Mouse (Mus musculus) layer of hippocampus, adult 2 months (tissue): Measurements from ENCODE around the gene Pla2g4a. TPM values are rescaled to one million over a fixed set of nuclear protein-coding genes. Genes with fewer than 3 reads are reported as not detected.
"Not testable (repeated sequence)": the region's sequence is repeated elsewhere in the genome, so short reads cannot be mapped to it uniquely, and the experiment has no call there.

Experiments
- DNase-seq, 2 experiments: peaks; one replicate each; pipeline ENCODE4 v3.0.0; 2022; ENCODE audit warnings: low spot score in 2 of 2
- H3K27ac ChIP-seq: fragments of 200-600 bp; 2 replicates; pipeline ENCODE4 v1.8.1; 2022
- H3K4me3 ChIP-seq: fragments of 200-600 bp; 2 replicates; pipeline ENCODE4 v1.8.1; 2022; ENCODE audit warnings: mild to moderate bottlenecking
- CTCF ChIP-seq: fragments of 200-600 bp; conservative IDR thresholded peaks from 2 replicates; pipeline ENCODE4 v1.8.1; 2022; ENCODE audit warnings: antibody characterized with exemption, mild to moderate bottlenecking, moderate library complexity
- total RNA-seq, 2 experiments: library from RNA; stranded (reverse); gene quantifications; 2 replicates each; pipeline ENCODE4 v1.2.3; 2021

Pla2g4a gene
- total RNA-seq, 2 experiments from 2014 or later = 1.5 to 1.6 TPM

DNA sequence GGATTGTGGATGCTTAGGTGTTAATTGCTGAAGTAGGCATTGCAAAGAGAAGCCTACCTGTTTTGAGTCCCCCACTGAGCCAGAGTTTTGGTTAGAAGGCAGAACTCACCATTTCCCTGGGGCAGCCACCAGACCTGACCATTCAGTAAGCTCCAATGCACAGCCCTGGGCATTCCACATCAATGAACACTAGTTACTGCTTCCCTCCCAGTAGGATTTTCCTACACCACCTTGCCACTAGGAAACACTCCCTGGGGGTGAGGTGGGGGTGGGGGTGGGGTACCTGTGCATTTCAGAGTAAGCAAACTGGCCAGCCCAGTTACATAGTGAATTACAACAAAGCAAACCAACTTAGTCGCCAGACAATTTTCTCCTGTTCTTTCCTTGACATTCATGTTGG lies 10.8 kb downstream of the Pla2g4a start:
- TF ChIP-seq CTCF = no peak
- Histone ChIP-seq H3K27ac (no peak overlapping the region), H3K4me3 (no peak overlapping the region)
- DNase-seq = no peak

DNA sequence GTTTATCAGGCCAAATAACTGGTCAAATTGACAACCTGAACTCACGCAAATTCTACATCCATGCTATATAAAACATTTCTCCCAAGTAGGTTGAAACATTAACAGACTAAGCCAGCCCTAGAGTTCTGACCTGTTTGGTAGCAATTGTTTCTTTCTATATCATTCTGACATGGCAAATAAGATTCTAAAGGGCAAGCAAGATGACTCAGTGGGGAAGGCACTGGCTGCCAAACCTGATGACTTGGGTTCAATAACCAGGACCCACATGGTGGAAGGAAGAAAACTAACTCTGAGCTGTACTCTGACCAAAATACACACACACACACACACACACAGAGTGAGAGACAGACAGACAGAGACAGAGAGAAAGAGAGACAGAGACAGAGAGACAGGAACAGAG lies 11.8 kb downstream of the Pla2g4a start:
- Histone ChIP-seq H3K27ac (no peak overlapping the region), H3K4me3 (no peak overlapping the region)
- TF ChIP-seq CTCF = no peak
- no peak for DNase-seq

DNA sequence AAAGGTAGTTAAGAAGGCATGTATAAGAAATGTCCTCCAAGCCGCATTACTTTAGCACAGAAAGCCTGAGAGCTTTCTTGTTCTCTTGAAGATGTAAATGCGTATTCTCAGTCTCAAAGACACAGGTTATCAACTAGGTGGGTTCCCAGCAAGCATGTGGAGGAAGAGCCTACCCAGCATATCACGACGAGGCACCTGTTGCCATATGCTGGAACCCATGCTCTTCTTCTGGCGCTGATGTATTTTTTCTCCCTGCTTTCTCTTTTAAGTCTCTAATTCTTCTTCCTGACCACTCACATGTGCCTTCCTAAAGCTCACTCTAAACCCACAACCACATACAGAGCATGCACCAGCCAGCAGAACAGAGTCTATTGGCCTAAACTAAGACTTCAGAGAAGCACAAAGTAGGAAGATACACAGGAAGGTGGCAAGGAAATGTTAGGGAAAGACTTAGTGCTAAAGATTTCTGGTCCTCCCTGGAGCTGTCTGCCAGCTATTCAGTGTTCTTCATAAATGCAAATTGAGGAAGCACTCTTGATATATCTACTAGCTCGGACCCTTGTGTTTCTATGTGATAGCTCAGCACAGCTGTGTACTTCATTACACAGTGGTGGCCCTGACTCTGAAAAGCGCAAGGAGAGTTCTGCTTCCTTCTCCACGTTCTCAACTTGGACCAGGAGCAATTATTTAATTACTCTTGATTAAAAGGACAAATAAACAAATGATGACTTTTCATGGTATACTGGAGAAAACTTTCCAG lies 12.8 kb downstream of the Pla2g4a start:
- no peak for TF ChIP-seq CTCF
- no peak for DNase-seq
- Histone ChIP-seq H3K4me3 (no peak overlapping the region), H3K27ac (no peak overlapping the region)

DNA sequence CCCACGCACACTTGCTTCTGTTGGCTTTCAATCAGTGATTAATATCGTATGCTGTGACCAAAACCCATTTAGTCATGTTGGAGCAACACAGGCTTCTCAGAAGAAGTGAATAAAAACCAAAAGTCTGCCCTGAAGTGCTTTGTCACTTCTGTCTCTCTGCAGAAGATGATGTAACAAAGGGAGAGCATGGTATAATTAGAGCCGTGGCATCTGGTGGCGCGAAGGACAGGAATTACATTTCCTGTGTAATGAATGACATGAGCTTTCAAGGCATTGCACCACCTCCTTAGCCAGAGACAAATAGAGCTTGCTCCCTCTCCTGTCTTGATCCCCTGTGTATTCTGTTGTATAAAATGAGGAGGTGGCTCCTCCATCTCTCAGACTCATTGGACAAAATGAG lies 14.1 kb downstream of the Pla2g4a start:
- Histone ChIP-seq H3K4me3 (no peak overlapping the region), H3K27ac (no peak overlapping the region)
- no peak for TF ChIP-seq CTCF
- no peak for DNase-seq

DNA sequence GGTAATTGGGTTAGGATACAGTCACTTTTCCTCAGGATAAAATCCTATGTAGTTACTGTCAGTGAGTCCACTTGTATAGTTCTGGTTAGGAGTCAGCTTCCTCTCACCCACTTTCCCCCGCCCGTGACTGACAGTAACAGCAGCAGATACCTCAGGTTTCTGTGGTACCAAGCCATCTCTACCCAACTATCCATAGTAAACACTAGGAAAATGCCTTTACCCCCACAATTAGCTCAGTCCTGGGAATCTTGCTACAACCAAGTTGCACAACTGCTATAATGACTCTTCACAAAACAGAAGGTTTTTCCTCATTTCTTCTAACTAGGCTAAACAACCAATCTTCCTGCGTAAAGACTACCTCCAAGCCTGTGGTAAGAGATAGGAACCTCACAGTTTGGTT lies 14.7 kb downstream of the Pla2g4a start:
- H3K4me3 ChIP-seq = no peak overlapping the region
- TF ChIP-seq CTCF = no peak
- DNase-seq = no peak
- no peak overlapping the region for H3K27ac ChIP-seq

DNA sequence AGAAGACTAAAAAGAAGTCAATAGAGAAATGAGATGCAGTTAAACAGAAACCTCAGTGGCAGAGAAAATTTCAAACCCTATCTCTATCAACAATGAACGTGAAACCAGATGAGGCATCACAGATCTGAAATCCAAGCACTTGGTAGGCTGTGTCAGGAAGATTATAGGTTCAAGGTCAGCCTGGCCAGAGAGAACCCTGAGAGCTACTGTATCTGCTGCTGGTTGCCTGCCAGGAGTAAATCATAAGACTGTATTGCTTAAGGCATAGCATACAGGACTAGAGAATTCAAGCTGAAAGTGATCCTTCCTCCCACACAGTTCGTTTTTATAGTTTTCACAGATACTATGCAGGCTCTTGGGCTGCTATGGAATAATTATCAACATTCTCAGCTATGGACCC lies 17.5 kb downstream of the Pla2g4a start:
- no peak overlapping the region for H3K27ac ChIP-seq
- no peak overlapping the region for H3K4me3 ChIP-seq
- no peak for TF ChIP-seq CTCF
- DNase-seq = no peak

DNA sequence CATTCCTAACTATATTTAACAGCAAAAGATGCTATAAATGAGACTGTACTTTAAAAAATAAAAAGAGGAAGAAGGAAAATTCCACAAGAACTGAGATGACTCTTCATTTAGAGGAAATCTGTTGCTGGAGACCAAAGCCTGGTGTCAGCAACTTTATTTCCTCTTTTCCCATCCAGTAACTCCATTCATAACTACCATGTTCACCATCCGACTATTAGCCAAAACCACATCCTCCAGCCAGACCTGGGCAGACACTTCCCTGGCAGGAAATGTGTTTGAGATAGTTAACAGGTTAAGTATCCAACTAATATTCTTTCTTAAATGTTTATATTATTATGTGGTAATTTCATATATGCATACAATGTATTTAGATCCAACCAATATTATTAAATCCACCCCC lies 20.8 kb downstream of the Pla2g4a start:
- no peak overlapping the region for H3K4me3 ChIP-seq
- no peak for DNase-seq
- H3K27ac ChIP-seq = no peak overlapping the region
- no peak for TF ChIP-seq CTCF

DNA sequence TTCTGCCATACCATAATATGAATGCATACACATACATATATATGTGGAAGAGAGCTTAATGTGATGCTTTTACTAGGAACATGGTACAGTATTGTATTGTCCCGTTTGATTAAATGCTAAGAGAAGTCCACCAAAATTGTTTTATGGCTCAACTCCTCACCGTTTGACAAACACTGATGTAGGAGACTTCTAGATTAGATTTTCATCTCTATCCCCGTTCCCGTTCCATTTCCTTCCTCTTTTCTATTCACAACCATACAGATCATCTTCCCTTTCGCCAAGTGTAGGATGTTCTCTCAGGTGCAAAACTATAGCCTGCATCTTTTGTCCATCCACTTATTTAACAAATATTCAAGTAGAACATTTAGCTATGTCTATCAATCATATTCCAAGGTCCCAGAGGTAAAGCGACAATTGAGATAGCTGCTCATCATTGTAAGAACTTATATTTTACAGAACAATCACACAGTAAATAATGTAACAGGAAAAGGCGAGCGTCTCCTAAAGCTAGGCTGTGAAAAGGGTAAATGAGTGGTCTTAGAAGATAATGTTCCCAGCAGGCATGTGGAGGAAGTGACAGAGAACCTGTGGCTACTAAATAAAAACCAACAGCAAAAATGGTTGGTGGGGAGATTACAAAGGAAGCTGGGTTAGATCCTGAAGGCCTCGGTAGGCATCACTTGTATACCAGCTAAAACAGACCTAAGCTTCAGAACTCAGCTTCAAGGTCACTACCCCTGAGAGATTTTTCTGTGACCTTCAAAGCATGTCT lies 21.6 kb downstream of the Pla2g4a start:
- no peak for DNase-seq
- no peak overlapping the region for H3K27ac ChIP-seq
- H3K4me3 ChIP-seq = no peak overlapping the region
- no peak for TF ChIP-seq CTCF

DNA sequence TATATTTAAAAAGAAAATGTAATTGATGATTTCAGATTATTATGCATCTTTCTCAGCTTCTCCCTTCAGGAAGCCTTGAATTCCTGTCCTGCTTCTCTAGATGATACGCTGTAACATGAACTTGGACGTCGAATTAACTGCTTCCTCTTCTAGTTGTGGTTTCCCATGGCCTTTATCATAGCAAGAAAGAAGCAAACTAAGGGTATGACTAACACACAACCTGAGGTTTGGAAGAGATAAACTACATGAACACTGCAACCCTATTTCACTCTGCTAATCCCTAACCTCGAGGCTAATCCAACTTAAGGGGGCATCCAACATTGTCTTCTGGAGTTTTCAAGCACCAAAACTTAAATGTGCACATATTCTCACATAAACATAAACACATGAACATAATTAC lies 23.3 kb downstream of the Pla2g4a start:
- no peak for TF ChIP-seq CTCF
- DNase-seq = no peak
- Histone ChIP-seq H3K27ac (no peak overlapping the region), H3K4me3 (no peak overlapping the region)

DNA sequence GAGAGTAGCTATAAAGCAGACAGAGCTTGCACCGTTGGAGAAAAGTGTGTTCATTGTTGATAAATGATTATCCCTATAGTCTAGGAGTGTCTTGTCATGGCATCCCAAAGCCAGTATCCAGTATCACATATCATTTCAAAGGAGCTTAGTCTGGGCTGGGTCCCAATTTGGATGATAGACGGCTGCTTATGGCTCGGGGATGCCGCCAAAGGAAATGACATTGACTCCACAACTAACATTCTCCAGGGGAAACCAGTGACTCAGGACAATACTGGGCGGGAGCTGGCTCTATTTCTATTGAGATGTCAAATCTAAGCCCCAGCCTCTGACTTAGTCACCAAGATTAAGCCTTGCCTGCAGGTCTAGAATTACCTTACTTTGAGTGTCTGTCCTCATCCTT lies 31.9 kb downstream of the Pla2g4a start:
- H3K4me3 ChIP-seq = no peak overlapping the region
- DNase-seq = no peak
- no peak for TF ChIP-seq CTCF
- no peak overlapping the region for H3K27ac ChIP-seq

DNA sequence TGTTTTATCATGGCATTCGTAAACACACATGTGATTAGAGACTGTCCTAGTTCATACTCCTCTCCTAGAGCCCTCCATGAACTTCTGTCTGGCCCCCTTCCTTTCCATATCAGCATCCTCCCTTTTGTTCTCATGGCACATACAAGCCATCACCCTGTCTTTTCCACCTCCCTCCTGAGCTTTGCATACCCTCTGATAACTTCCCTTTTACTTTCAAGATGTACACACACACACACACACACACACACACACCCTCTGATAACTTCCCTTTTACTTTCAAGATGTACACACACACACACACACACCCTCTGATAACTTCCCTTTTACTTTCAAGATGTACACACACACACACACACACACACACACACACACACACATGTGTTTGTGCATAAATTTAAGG lies 37.4 kb downstream of the Pla2g4a start:
- DNase-seq, H3K27ac ChIP-seq, H3K4me3 ChIP-seq: not testable (repeated sequence)

DNA sequence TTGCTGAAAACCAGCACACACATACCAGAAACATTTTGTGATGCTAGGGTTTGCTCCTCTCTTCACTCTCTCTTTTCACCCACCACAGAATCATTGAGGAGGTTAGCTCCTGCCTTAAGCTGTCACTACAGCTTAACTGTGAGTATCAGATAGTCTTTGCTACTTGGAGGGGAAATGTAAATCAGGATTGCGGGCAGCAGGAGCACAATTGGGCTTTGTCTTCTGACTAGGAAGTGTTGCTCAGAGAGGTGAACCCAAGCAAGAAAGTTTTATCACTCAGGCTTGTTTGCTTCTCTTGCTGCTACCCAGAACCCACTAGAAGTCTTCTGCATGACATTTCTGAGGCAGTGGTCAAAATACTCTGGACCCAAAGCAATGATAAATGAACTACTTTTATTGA lies 38.9 kb downstream of the Pla2g4a start:
- no peak for TF ChIP-seq CTCF
- Histone ChIP-seq H3K27ac (no peak overlapping the region), H3K4me3 (no peak overlapping the region)
- DNase-seq = no peak

DNA sequence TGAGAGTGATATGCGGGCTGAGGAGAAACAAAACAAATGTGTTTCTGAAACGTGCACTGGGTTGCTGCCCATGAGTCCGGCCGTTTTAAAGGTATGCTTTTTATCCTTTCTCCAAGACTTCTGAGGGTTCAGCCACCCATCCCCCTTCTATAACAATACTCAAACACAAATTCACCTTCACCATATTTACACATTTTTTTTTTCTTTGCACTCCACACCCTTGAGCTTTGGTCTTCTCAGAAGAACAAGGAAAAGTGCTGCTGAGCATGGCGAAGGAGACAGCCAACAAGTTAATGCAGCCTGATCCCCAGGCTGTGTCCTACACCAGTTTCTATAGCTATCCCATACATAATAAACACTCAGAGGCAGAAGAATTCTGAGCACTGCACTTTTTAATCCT lies 39.8 kb downstream of the Pla2g4a start:
- DNase-seq = no peak
- TF ChIP-seq CTCF = no peak
- no peak overlapping the region for H3K4me3 ChIP-seq
- H3K27ac ChIP-seq = no peak overlapping the region

DNA sequence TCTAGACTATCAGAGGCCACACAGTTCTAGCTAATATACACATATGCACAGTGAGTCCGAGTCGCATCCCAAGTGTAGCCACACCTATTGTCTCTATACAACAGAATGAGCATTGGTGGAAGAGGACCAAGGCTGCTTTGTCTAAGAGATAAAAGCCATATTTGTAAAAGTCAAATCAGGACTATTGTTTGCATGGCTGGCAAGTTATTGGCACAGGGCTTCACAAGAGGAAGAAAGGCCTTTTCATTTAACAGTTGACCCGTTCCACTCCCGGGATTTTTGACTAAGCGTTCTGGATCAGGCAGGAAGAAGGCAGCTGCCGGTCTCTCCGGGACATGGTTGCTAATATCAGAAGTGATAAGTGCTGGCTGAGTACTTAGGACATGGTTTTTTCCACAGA lies 41.8 kb downstream of the Pla2g4a start:
- Histone ChIP-seq H3K27ac (no peak overlapping the region), H3K4me3 (no peak overlapping the region)
- DNase-seq = no peak
- no peak for TF ChIP-seq CTCF
